Mouse (Mus musculus) cerebellum, adult 2 months (tissue): ENCODE data around the gene Mlst8. TPM values are rescaled to one million over a fixed set of nuclear protein-coding genes. Genes with fewer than 3 reads are reported as not detected.

ENCODE experiments used
- DNase-seq, 2 experiments: peaks; one replicate each; pipeline ENCODE4 v3.0.0; 2021
- H3K27ac ChIP-seq: fragments of 200-500 bp; 2 replicates; pipeline ENCODE4 v1.5.1; 2012; ENCODE audit warnings: low read length, control low read depth, inconsistent platforms; ENCODE audit not compliant: insufficient read depth
- H3K27me3 ChIP-seq: fragments of 200-500 bp; 2 replicates; pipeline ENCODE4 v1.6.1; 2012; ENCODE audit warnings: inconsistent platforms, mild to moderate bottlenecking, low read length, moderate library complexity; ENCODE audit not compliant: control insufficient read depth, insufficient read depth
- H3K4me1 ChIP-seq: fragments of 200-500 bp; 2 replicates; pipeline ENCODE4 v1.6.1; 2011; ENCODE audit warnings: low read length; ENCODE audit not compliant: control insufficient read depth, insufficient read depth
- H3K4me3 ChIP-seq: fragments of 200-500 bp; replicated peaks from 2 replicates; pipeline ENCODE3; 2011; ENCODE audit warnings: mild to moderate bottlenecking, low read depth, low read length, control low read depth; ENCODE audit not compliant: insufficient read depth
- CTCF ChIP-seq: fragments of 200-500 bp; IDR thresholded peaks from 2 replicates; pipeline ENCODE4 v1.5.1; 2011; ENCODE audit warnings: low read depth, mild to moderate bottlenecking, control low read depth, low read length, moderate library complexity, borderline replicate concordance; ENCODE audit not compliant: insufficient read depth
- POLR2A ChIP-seq: fragments of 200-500 bp; IDR thresholded peaks from 2 replicates; pipeline ENCODE4 v1.6.1; 2011; ENCODE audit warnings: low read length, control low read depth, borderline replicate concordance; ENCODE audit not compliant: insufficient read depth
- WGBS: fragments of 180-500 bp; shearing (Covaris S2); methylation state at CpG from one replicate; pipeline ENCODE4 v1.1.7; 2018; 5-methylcytosine and 5-hydroxymethylcytosine counted together
- polyA plus RNA-seq: library from polyadenylated mRNA; depleted of rRNA; stranded (reverse); fragments of >200 nt; gene quantifications from 2 replicates; pipeline ENCODE4 v1.2.3, GENCODE M21; 2012

Gene Mlst8
- polyA plus RNA-seq, 1 experiment = 55.9 TPM

DNA sequence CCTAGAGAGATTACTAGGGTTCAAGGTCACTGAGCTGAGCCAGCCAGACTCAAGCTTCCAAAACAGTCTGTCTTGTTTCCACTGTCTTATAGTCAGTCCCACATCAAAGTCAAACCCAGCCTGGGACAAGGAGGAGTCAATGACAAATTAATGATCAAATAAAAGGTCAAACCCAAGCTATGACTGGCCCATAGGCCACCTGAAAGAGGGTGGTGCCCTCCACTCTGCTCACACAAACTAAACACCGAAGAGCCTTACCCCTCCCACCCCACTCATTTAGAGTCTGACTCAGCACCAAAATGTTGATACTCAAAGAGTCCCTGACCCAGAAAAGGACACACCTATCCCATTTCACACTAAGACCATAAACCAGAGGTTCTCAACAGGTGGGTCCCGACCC is 25.5 kb downstream of the Mlst8 start:
- no peak overlapping the region for H3K27ac ChIP-seq

DNA sequence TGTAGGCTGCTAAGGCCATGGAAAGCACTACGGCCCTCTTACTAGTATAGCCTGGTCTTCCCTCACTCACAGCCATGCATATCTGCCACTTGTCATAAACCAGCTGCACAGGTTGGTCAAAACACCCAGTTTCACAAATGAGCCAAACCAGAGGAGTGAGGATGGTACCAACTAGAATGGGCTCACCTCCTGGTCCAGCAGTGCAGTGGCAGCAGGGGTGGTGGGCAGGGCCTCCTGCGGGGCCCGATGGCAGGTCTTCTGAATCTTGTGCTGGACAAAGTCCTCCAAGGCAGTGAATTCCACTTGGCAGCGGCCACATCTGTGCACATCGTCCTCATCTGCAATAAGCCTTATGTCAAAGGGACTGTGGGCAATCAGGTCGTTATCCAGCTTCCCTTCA is 27.7 kb downstream of the Mlst8 start:
- no peaks in the 10 kb centered on the region for H3K27me3 ChIP-seq
- H3K4me3 ChIP-seq = no peak overlapping the region
- no peak for TF ChIP-seq POLR2A
- no peak for TF ChIP-seq CTCF
- no peak overlapping the region for H3K27ac ChIP-seq
- no peak for DNase-seq
- no peaks in the 10 kb centered on the region for H3K4me1 ChIP-seq
- WGBS = 93% methylated on average over 6 of the region's 6 CpGs

More for the DNA sequence above, 25.5 kb downstream of the Mlst8 start:
- 84% methylated on average over 2 of the region's 2 CpGs for WGBS
- TF ChIP-seq POLR2A = no peak
- TF ChIP-seq CTCF = no peak
- Histone ChIP-seq H3K4me1 (no peaks in the 10 kb centered on the region), H3K27me3 (no peaks in the 10 kb centered on the region), H3K4me3 (no peak overlapping the region)
- no peak for DNase-seq

DNA sequence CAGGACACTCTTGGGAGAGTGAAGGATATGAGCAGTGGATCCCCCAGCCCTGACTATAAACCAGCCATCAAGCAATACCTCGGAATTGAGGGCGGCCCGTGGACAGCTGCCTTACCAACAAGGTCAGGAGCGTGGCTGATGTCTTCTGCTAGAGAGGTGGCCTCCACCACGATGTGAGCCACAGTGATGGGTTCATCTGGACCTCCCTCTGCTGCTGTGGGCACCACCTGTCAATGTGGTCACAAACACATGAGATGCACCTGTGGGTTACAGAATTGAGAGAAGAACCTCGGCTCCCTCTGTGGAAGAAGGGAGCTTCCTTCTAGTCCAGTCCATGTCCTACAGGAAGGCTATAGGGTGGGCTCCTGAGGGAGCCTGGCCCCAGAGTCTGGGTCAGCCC is 29.4 kb downstream of the Mlst8 start:
- Histone ChIP-seq H3K4me3 (no peak overlapping the region), H3K4me1 (peaks cover 2% of the 10 kb centered on the region), H3K27ac (no peak overlapping the region), H3K27me3 (no peaks in the 10 kb centered on the region)
- WGBS = 89% methylated on average over 6 of the region's 6 CpGs
- no peak for TF ChIP-seq POLR2A
- TF ChIP-seq CTCF = no peak
- DNase-seq = no peak

DNA sequence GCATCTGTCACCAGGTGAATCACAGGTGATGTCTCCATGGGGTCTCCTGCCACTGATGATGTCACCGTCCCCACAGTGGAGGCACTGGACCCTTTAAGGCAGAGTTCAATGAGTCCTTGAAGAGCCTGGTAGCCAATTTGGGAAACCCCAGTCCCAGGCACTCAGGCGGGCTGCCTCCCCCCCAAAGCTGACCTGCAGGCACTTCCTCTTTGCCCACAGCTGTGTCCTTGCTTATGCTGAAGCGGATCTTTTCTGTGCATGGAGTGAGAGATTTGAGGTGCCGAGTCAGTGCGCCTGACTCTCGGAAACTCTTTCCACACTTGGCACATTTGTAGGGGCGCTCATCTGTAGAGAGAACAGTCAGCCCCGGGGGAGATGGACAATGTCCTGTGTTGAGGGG is 32.3 kb downstream of the Mlst8 start:
- Histone ChIP-seq H3K4me3 (no peak overlapping the region), H3K27ac (no peak overlapping the region), H3K4me1 (peaks cover 30% of the 10 kb centered on the region), H3K27me3 (no peaks in the 10 kb centered on the region)
- TF ChIP-seq POLR2A = no peak
- TF ChIP-seq CTCF = no peak
- no peak for DNase-seq
- 80% methylated on average over 8 of the region's 8 CpGs for WGBS

DNA sequence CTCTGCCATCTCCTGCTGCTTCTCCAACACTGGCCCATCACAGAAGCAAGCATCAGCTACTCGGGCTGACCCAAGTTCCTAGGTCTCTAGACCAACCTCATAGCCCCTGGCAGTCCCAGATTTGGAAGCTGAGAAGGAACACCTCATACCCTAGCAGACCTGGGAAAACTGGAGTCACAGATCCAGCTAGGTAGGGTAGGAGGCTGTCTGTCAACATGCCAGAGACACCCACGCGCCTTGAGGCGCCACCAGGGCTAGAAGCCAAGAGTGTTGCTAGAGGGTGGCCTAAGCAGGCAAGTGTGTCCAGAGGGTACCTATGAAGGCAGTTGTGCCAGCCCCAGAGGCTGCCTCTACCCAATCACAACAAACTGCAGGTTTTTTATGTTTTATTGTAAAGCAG is 35.5 kb downstream of the Mlst8 start:
- DNase-seq = peak; percentile 83 to 86
- no peak for TF ChIP-seq POLR2A
- TF ChIP-seq CTCF = no peak
- Histone ChIP-seq H3K4me1 (peaks cover 37% of the 10 kb centered on the region), H3K27me3 (no peaks in the 10 kb centered on the region), H3K27ac (peak overlapping the region; percentile 35), H3K4me3 (no peak overlapping the region)
- WGBS = 28% methylated on average over 4 of the region's 4 CpGs

DNA sequence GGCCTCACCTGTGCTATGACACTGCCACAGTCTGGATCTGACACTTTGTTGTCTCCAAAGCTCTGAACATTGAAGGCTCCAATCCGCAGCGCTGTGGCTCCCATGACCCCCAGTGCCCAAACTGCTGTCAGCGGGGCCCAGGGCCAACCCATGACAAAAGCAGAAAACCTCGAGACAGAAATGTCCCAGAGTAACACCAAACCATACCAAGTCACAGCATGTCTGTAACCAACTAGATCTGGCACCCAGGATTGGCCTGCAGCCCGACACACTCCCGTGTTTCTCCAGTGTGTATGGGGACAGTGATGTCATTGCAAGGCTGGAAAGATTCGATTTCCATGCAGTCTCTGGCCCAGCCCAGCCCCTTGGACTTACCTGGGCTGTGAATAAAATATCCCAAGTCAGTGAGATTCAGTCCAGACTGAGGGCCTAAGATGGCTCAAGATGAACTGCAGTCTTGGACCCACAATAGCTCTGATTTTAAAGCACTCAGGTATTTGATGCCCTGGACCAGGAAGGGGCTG is 36.2 kb downstream of the Mlst8 start, which contains the start of gene Dnase1l2:
Gene Dnase1l2, minus strand, starts transcription at position 474 of the 524 bp plus-strand sequence.
- TF ChIP-seq POLR2A = no peak

DNA sequence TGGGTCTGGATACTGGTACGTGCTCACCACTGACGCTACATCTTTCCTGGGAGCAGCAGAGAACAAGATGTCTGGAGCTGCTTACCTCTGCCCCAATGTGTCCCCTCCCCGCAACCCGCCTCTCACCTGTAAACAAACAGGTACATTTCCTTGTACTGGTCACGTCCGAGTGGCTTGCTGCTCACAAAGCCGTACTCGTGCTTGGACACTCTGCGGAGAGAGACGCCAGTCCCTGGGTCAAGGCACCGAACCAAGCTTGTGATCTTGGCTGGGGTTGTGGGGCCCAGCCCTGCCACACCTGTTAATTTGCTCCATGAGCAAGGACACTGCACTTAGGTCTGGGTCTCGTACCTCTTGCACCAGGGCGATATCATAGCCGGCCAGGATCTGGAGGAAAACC is 36.8 kb downstream of the Mlst8 start:
- no peak for DNase-seq
- Histone ChIP-seq H3K4me1 (peaks cover 37% of the 10 kb centered on the region), H3K27ac (peak overlapping the region; percentile 29; the same call in 1 of the 2 replicates), H3K27me3 (no peaks in the 10 kb centered on the region), H3K4me3 (no peak overlapping the region)
- no peak for TF ChIP-seq CTCF
- TF ChIP-seq POLR2A = no peak
- WGBS = 67% methylated on average over 14 of the region's 14 CpGs

More for the DNA sequence above, 36.2 kb downstream of the Mlst8 start, which contains the start of gene Dnase1l2:
- Histone ChIP-seq H3K4me3 (no peak within 1 kb of the TSS), H3K27me3 (no peaks in the 10 kb centered on the region), H3K4me1 (peaks cover 37% of the 10 kb centered on the region), H3K27ac (peak within 1 kb of the TSS; percentile 35)
- DNase-seq = peak; percentile 50 to 59
- 22% methylated on average over 7 of the region's 7 CpGs for WGBS

DNA sequence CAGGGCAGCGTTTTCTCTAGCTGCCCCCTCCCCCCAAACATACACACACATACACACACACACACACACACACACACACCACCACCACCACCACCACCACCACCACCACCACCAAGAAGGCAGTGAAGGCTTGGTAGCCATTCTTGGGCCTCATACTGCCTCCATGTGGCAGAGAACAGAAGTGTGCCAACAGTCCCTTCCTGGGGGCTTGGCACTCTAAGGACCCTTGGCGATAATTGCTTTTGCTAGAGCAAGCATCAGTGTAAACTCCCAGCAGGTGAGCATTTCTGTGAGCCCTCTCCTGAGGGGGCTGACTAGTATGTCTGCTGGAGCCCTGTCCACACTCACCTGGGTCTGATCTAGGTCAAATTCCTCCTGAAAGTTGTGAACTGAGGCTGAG is 37.7 kb downstream of the Mlst8 start:
- Histone ChIP-seq H3K4me1 (peaks cover 40% of the 10 kb centered on the region), H3K4me3 (no peak overlapping the region), H3K27me3 (no peaks in the 10 kb centered on the region), H3K27ac (no peak overlapping the region)
- WGBS = 14% methylated on average over 2 of the region's 2 CpGs
- DNase-seq = no peak
- no peak for TF ChIP-seq POLR2A
- no peak for TF ChIP-seq CTCF
